ENCODE assay signal across 16 mouse cellular contexts in genomic region chr17:13574682-13575444, GRCm38 (mm10).
DNase-seq lines count a peak whose midpoint lies in the region; ATAC-seq and TF ChIP-seq lines count a peak whose summit lies in the region.
"Had no signal": no experiment of that assay in that cellular context is flagged by ENCODE, and none has a peak within 500 bp of the region (broad histone marks: within the 10 kb centered on the region; RNA-seq: fewer than 3 reads in every experiment).

No protein-coding gene starts in this region.

- H3K27ac ChIP-seq in forebrain, embryonic 10.5 days = peak overlapping the region; percentile 35; the same call in 1 of the 2 replicates
- H3K27ac ChIP-seq in forebrain, postnatal 0 days (ENCODE audit: low read depth, low read length) = peak overlapping the region; percentile 67
- H3K27ac ChIP-seq in midbrain, embryonic 11.5 days (ENCODE audit: low read depth, low read length) = no peak overlapping the region
- H3K27ac ChIP-seq: embryonic facial prominence, embryonic 15.5 days; liver, embryonic 15.5 days; macrophage had no signal

- no peaks in the 10 kb centered on the region for H3K36me3 ChIP-seq in forebrain, embryonic 10.5 days (replicated peaks)
- H3K36me3 ChIP-seq in forebrain, postnatal 0 days (ENCODE audit: insufficient read depth) = no peaks in the 10 kb centered on the region
- no peaks in the 10 kb centered on the region for H3K36me3 ChIP-seq in midbrain, embryonic 11.5 days (ENCODE audit: control insufficient read depth, insufficient read depth, low read length)
- H3K36me3 ChIP-seq: embryonic facial prominence, embryonic 15.5 days; liver, embryonic 15.5 days had no signal

- H3K4me2 ChIP-seq in forebrain, postnatal 0 days (ENCODE audit: low read depth) = no peak overlapping the region
- no peak overlapping the region for H3K4me2 ChIP-seq in midbrain, embryonic 11.5 days
- H3K4me2 ChIP-seq: embryonic facial prominence, embryonic 15.5 days; liver, embryonic 15.5 days had no signal

- 0 out of 2 replicates have a peak overlapping the region, but pooled peaks have one; percentile 6 for H3K9ac ChIP-seq in forebrain, postnatal 0 days
- H3K9ac ChIP-seq in midbrain, embryonic 11.5 days (ENCODE audit: low read length) = no peak overlapping the region
- H3K9ac ChIP-seq: embryonic facial prominence, embryonic 15.5 days; liver, embryonic 15.5 days had no signal

- ATAC-seq in forebrain, postnatal 0 days = peak; percentile 65
- peak; percentile 69 for ATAC-seq in midbrain, embryonic 11.5 days (ENCODE audit: low FRiP score)
- no peak for ATAC-seq in CD4-positive, CD25-positive, alpha-beta regulatory T cell, adult 4 months
- ATAC-seq: Patski had no signal

- no peaks in the 10 kb centered on the region for H3K9me3 ChIP-seq in forebrain, embryonic 10.5 days
- H3K9me3 ChIP-seq in forebrain, postnatal 0 days (ENCODE audit: low read length) = no peaks in the 10 kb centered on the region
- H3K9me3 ChIP-seq in midbrain, embryonic 11.5 days (ENCODE audit: control insufficient read depth, low read length) = no peaks in the 10 kb centered on the region
- H3K9me3 ChIP-seq: embryonic facial prominence, embryonic 15.5 days; liver, embryonic 15.5 days had no signal

- H3K4me3 ChIP-seq in forebrain, embryonic 10.5 days = no peak overlapping the region
- no peak overlapping the region for H3K4me3 ChIP-seq in forebrain, postnatal 0 days (ENCODE audit: low read depth, low read length)
- H3K4me3 ChIP-seq in midbrain, embryonic 11.5 days (ENCODE audit: low read depth, low read length) = no peak overlapping the region
- H3K4me3 ChIP-seq: embryonic facial prominence, embryonic 15.5 days; liver, embryonic 15.5 days had no signal

- H3K4me1 ChIP-seq in forebrain, embryonic 10.5 days = peaks cover 29% of the 10 kb centered on the region
- 0 out of 2 replicates have a peak, but pooled peaks cover 4% of the 10 kb centered on the region for H3K4me1 ChIP-seq in forebrain, postnatal 0 days (ENCODE audit: insufficient read depth)
- no peaks in the 10 kb centered on the region for H3K4me1 ChIP-seq in midbrain, embryonic 11.5 days (ENCODE audit: control insufficient read depth, insufficient read depth, low read length)
- H3K4me1 ChIP-seq: embryonic facial prominence, embryonic 15.5 days; liver, embryonic 15.5 days had no signal

- WGBS in forebrain, embryonic 10.5 days = 77% methylated on average over 13 of the region's 13 CpGs
- WGBS in forebrain, postnatal 0 days = 46% methylated on average over 13 of the region's 13 CpGs
- WGBS in midbrain, embryonic 11.5 days = 76% methylated on average over 13 of the region's 13 CpGs

- no peaks in the 10 kb centered on the region for H3K27me3 ChIP-seq in forebrain, embryonic 10.5 days (ENCODE audit: poor library complexity, severe bottlenecking)
- no peaks in the 10 kb centered on the region for H3K27me3 ChIP-seq in forebrain, postnatal 0 days (ENCODE audit: insufficient read depth, low read length)
- no peaks in the 10 kb centered on the region for H3K27me3 ChIP-seq in midbrain, embryonic 11.5 days (ENCODE audit: control insufficient read depth, insufficient read depth, low read length)
- H3K27me3 ChIP-seq: CH12.LX; embryonic facial prominence, embryonic 15.5 days; liver, embryonic 15.5 days; Patski had no signal

- intact Hi-C loops in left cerebral cortex, postnatal 14 days (cut with DNase I) = no loop called here

- no peak for TF ChIP-seq CTCF in forebrain, postnatal 0 days (IDR thresholded peaks at IDR 0.05; ENCODE audit: low read depth)

- DNase-seq in forebrain, embryonic 10.5 days (ENCODE audit: extremely low spot score, low spot score) = no peak
- DNase-seq in forebrain, postnatal 0 days = no peak
- DNase-seq in midbrain, embryonic 11.5 days (ENCODE audit: low spot score, missing footprints) = no peak
- DNase-seq in retina, embryonic 14.5 days (ENCODE audit: low spot score) = peak; percentile 53
- DNase-seq in left cerebral cortex, postnatal 14 days (ENCODE audit: low spot score in 2 of 2) = no peak
- no peak for DNase-seq in cerebellum, adult 9-10 months
- DNase-seq: adrenal gland, adult 2 months; cerebellum, postnatal 36 days; heart, postnatal 4 days; thymus, postnatal 14 days had no signal
